Mouse (Mus musculus): Measurements from ENCODE around the gene Poc1b. TPM values are rescaled to one million over a fixed set of nuclear protein-coding genes. Genes with fewer than 3 reads are reported as not detected.
"Not testable (repeated sequence)": the region's sequence is repeated elsewhere in the genome, so short reads cannot be mapped to it uniquely, and the experiment has no call there.

Gene Poc1b
- total and polyA plus RNA-seq, 3 experiments = 3.6 to 6.7 (median 4.1) TPM

- TF ChIP-seq CTCF (IDR thresholded peaks at IDR 0.05) = peak; percentile 53
- no peak for TF ChIP-seq EP300 (IDR thresholded peaks at IDR 0.05; ENCODE audit: insufficient read depth, low read depth, low read length)
- no peak for TF ChIP-seq POLR2A (IDR thresholded peaks at IDR 0.05; ENCODE audit: insufficient read depth, low read depth, low read length)
- Histone ChIP-seq H3K36me3 (ENCODE audit: control insufficient read depth, insufficient read depth, low read length) (no peaks in the 10 kb centered on the region), H3K27me3 (ENCODE audit: control insufficient read depth, insufficient read depth, low read length) (no peaks in the 10 kb centered on the region), H3K79me2 (replicated peaks; ENCODE audit: control insufficient read depth, insufficient read depth, low read length) (no peaks in the 10 kb centered on the region), H3K27ac (no peak overlapping the region), H3K9ac (ENCODE audit: low read depth, low read length) (no peak overlapping the region), H3K4me3 (no peak overlapping the region), H3K4me1 (ENCODE audit: control insufficient read depth, insufficient read depth, low read length) (no peaks in the 10 kb centered on the region)
- 90% methylated on average over 6 of the region's 6 CpGs for WGBS
- DNase-seq = no peak
- intact Hi-C loops (cut with DNase I) = loop anchor here (5.0 kb wide), 1 partner anchor 45 kb away; the partner anchor contains the start of genes Galnt4 and Poc1b
These were observed 45.2 kb downstream of the Poc1b start for GRCm38 (mm10) chr10:99152063-99152462.

- no peak overlapping the region for H3K9ac ChIP-seq (ENCODE audit: low read depth, low read length)
- no peaks in the 10 kb centered on the region for H3K27me3 ChIP-seq (ENCODE audit: control insufficient read depth, insufficient read depth, low read length)
- intact Hi-C loops (cut with DNase I) = loop anchor here (5.0 kb wide), 1 partner anchor 47 kb away; the partner anchor contains the start of genes Galnt4 and Poc1b
- DNase-seq = no peak
- H3K36me3 ChIP-seq (ENCODE audit: control insufficient read depth, insufficient read depth, low read length) = no peaks in the 10 kb centered on the region
- 87% methylated on average over 8 of the region's 8 CpGs for whole genome bisulfite sequencing
- no peaks in the 10 kb centered on the region for H3K79me2 ChIP-seq (replicated peaks; ENCODE audit: control insufficient read depth, insufficient read depth, low read length)
- no peak overlapping the region for H3K27ac ChIP-seq
- TF ChIP-seq CTCF (IDR thresholded peaks at IDR 0.05) = no peak
- TF ChIP-seq EP300 (IDR thresholded peaks at IDR 0.05; ENCODE audit: insufficient read depth, low read depth, low read length) = no peak
- no peak for TF ChIP-seq POLR2A (IDR thresholded peaks at IDR 0.05; ENCODE audit: insufficient read depth, low read depth, low read length)
- H3K4me1 ChIP-seq (ENCODE audit: control insufficient read depth, insufficient read depth, low read length) = no peaks in the 10 kb centered on the region
- H3K4me3 ChIP-seq = no peak overlapping the region
These were observed 47.8 kb downstream of the Poc1b start for GRCm38 (mm10) chr10:99154635-99155034.

DNA sequence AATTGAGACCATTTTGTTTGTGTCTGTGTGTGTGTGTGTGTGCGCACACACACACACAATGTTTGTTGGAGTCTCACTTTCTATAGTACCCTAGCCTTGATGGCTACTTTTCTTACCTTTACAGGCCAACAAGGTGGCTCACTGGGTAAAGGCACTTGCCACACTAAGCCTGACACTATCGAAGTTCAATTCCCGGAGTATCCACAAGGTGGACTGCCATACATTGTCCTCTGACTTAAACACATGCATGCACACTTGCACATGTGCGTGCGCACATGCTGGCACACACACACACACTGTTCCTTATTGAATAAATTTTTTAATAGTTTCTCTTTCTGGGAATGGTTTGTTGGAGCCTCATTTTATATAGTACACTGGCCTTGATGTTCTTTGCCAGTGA, 50.0 kb downstream of the Poc1b start:
- DNase-seq = no peak
- no peaks in the 10 kb centered on the region for H3K27me3 ChIP-seq (ENCODE audit: control insufficient read depth, insufficient read depth, low read length)
- H3K9ac ChIP-seq (ENCODE audit: low read depth, low read length) = no peak overlapping the region
- H3K36me3 ChIP-seq (ENCODE audit: control insufficient read depth, insufficient read depth, low read length) = no peaks in the 10 kb centered on the region
- no peaks in the 10 kb centered on the region for H3K4me1 ChIP-seq (ENCODE audit: control insufficient read depth, insufficient read depth, low read length)
- no peak overlapping the region for H3K4me3 ChIP-seq
- no peaks in the 10 kb centered on the region for H3K79me2 ChIP-seq (replicated peaks; ENCODE audit: control insufficient read depth, insufficient read depth, low read length)
- H3K27ac ChIP-seq = no peak overlapping the region
- intact Hi-C loops (cut with DNase I) = no loop called here
- TF ChIP-seq POLR2A (IDR thresholded peaks at IDR 0.05; ENCODE audit: insufficient read depth, low read depth, low read length) (no peak), CTCF (IDR thresholded peaks at IDR 0.05) (no peak), EP300 (IDR thresholded peaks at IDR 0.05; ENCODE audit: insufficient read depth, low read depth, low read length) (no peak)
- WGBS = 90% methylated on average over 5 of the region's 5 CpGs

DNA sequence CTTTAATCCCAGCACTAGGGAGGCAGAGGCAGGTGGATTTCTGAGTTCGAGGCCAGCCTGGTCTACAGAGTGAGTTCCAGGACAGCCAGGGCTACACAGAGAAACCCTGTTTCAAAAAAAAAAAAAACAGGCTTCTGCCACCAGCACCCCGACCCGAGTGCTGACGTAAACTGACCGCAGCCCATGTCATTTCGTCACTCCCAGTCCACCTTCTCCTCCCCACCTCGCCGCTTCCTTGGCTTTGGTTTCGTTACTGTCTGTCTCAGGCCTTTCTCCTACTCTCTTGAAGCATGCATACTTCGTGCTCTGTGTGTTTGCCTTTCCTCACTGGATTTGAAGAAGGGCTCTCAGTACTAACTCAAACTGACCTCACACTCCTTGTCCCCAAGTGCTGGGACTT, 50.9 kb downstream of the Poc1b start:
- DNase-seq; H3K9ac ChIP-seq (ENCODE audit: low read depth, low read length); H3K27ac ChIP-seq; H3K36me3 ChIP-seq (ENCODE audit: control insufficient read depth, insufficient read depth, low read length); H3K4me3 ChIP-seq; intact Hi-C loops (cut with DNase I); H3K27me3 ChIP-seq (ENCODE audit: control insufficient read depth, insufficient read depth, low read length); H3K4me1 ChIP-seq (ENCODE audit: control insufficient read depth, insufficient read depth, low read length); H3K79me2 ChIP-seq (replicated peaks; ENCODE audit: control insufficient read depth, insufficient read depth, low read length): not testable (repeated sequence)
- 95% methylated on average over 10 of the region's 10 CpGs for WGBS

DNA sequence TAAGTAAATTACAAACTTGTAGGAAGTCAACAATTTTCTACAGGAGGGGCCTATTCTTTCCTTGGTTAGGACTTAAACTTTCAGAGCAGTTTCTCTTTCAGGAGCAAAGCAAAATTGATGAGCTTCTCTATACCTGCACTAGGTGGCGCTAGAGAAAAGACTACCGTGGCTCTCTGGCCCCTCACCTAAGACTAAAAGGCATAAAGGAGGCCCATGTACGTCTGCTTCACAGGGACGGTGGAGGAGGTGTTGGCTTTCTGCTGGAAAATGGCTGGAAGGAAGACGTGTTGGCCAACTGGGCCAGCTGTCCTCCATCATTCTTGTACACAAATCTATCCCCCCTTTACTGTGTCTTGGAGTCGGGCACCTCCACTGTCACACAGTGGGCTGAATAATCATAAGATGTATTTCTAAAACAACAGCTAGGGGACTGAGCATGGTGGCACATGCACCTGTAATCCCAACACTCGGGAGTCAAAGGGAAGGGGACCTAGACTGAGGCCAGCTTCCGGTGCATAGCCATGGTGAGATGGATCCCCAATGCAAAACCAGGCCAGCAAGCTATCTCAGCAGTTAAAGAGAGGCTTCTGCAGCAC, 55.2 kb downstream of the Poc1b start:
- 43% methylated on average over 8 of the region's 8 CpGs for WGBS
- Histone ChIP-seq H3K4me3 (no peak overlapping the region), H3K27ac (no peak overlapping the region), H3K9ac (ENCODE audit: low read depth, low read length) (no peak overlapping the region), H3K27me3 (ENCODE audit: control insufficient read depth, insufficient read depth, low read length) (no peaks in the 10 kb centered on the region), H3K4me1 (ENCODE audit: control insufficient read depth, insufficient read depth, low read length) (peaks cover 4% of the 10 kb centered on the region), H3K36me3 (ENCODE audit: control insufficient read depth, insufficient read depth, low read length) (no peaks in the 10 kb centered on the region; the same call in 1 of the 2 replicates), H3K79me2 (replicated peaks; ENCODE audit: control insufficient read depth, insufficient read depth, low read length) (no peaks in the 10 kb centered on the region)
- peak; percentile 9 to 30 for DNase-seq
- TF ChIP-seq CTCF (IDR thresholded peaks at IDR 0.05) = peak; percentile 89
- no peak for TF ChIP-seq EP300 (IDR thresholded peaks at IDR 0.05; ENCODE audit: insufficient read depth, low read depth, low read length)
- intact Hi-C loops (cut with DNase I) = no loop called here

GRCm38 (mm10) chr10:99163002-99163401, 56.2 kb downstream of the Poc1b start:
- no peak for DNase-seq
- TF ChIP-seq POLR2A (IDR thresholded peaks at IDR 0.05; ENCODE audit: insufficient read depth, low read depth, low read length) (no peak), EP300 (IDR thresholded peaks at IDR 0.05; ENCODE audit: insufficient read depth, low read depth, low read length) (no peak), CTCF (IDR thresholded peaks at IDR 0.05) (no peak)

More at GRCm38 (mm10) chr10:99163002-99163401, 56.2 kb downstream of the Poc1b start:
- intact Hi-C loops (cut with DNase I) = no loop called here
- H3K27ac ChIP-seq = no peak overlapping the region
- no peaks in the 10 kb centered on the region; the same call in 1 of the 2 replicates for H3K36me3 ChIP-seq (ENCODE audit: control insufficient read depth, insufficient read depth, low read length)
- 72% methylated on average over 5 of the region's 5 CpGs for WGBS
- no peak overlapping the region for H3K4me3 ChIP-seq
- H3K4me1 ChIP-seq (ENCODE audit: control insufficient read depth, insufficient read depth, low read length) = peaks cover 4% of the 10 kb centered on the region
- H3K9ac ChIP-seq (ENCODE audit: low read depth, low read length) = no peak overlapping the region
- no peaks in the 10 kb centered on the region for H3K27me3 ChIP-seq (ENCODE audit: control insufficient read depth, insufficient read depth, low read length)
- no peaks in the 10 kb centered on the region for H3K79me2 ChIP-seq (replicated peaks; ENCODE audit: control insufficient read depth, insufficient read depth, low read length)
